Mouse (Mus musculus) intestine, postnatal 0 days (tissue): ENCODE measurements around the gene Cdk6. TPM values are rescaled to one million over a fixed set of nuclear protein-coding genes. Genes with fewer than 3 reads are reported as not detected.

Experiments
- ATAC-seq: fragments of 200-750 bp; cut with Nextera tagmentation; 2 replicates; pipeline ENCODE4 v1.8.0; 2017; ENCODE audit warnings: mild to moderate bottlenecking, moderate TSS enrichment, moderate library complexity
- H3K27ac ChIP-seq: fragments of 300-500 bp; sonication (generic); 2 replicates; pipeline ENCODE4 v1.5.1; 2014; ENCODE audit warnings: mild to moderate bottlenecking, low read depth, low read length, moderate library complexity
- H3K27me3 ChIP-seq: fragments of 300-500 bp; sonication (generic); replicated peaks from 2 replicates; pipeline ENCODE4 v1.6.1; 2014; ENCODE audit warnings: low read length, mixed read lengths; ENCODE audit not compliant: control insufficient read depth, insufficient read depth
- H3K36me3 ChIP-seq: fragments of 300-500 bp; sonication (generic); 2 replicates; pipeline ENCODE4 v1.6.1; 2014; ENCODE audit warnings: mild to moderate bottlenecking, moderate library complexity; ENCODE audit not compliant: control insufficient read depth, insufficient read depth
- H3K4me1 ChIP-seq: fragments of 300-500 bp; sonication (generic); replicated peaks from 2 replicates; pipeline ENCODE4 v1.6.1; 2014; ENCODE audit warnings: antibody characterized with exemption, low read length, mixed read lengths; ENCODE audit not compliant: control insufficient read depth, insufficient read depth
- H3K4me2 ChIP-seq: fragments of 300-500 bp; sonication (generic); replicated peaks from 2 replicates; pipeline ENCODE4 v1.6.1; 2014; ENCODE audit warnings: low read depth, mild to moderate bottlenecking, moderate library complexity
- H3K4me3 ChIP-seq: fragments of 300-500 bp; sonication (generic); 2 replicates; pipeline ENCODE4 v1.5.1; 2014; ENCODE audit warnings: low read depth, low read length
- H3K9ac ChIP-seq: fragments of 300-500 bp; sonication (generic); 2 replicates; pipeline ENCODE4 v1.6.1; 2014; ENCODE audit warnings: mild to moderate bottlenecking, low read depth, low read length
- H3K9me3 ChIP-seq: fragments of 300-500 bp; sonication (generic); 2 replicates; pipeline ENCODE4 v1.6.1; 2016; ENCODE audit warnings: mixed run types; ENCODE audit not compliant: control insufficient read depth
- CTCF ChIP-seq: sonication (generic); IDR thresholded peaks from 2 replicates; pipeline ENCODE4 v1.5.1; 2016; ENCODE audit warnings: low read depth, mild to moderate bottlenecking, control low read depth, antibody characterized with exemption, moderate library complexity
- WGBS: fragments of 180-500 bp; shearing (Covaris S2); extraction: QIAGEN DNeasy Blood & Tissue Kit; methylation state at CpG from one replicate; pipeline ENCODE4 v1.1.7; 2014; 5-methylcytosine and 5-hydroxymethylcytosine counted together
- polyA plus RNA-seq: library from polyadenylated mRNA; unstranded; fragments of >200 nt; fragmentation: Nextera tagmentation; extraction: Ambion mirVana; gene quantifications from 2 replicates; pipeline ENCODE4 v1.2.1, GENCODE M21; 2015

Cdk6 gene
- polyA plus RNA-seq, 1 experiment from 2014 or later: 13.2 TPM

DNA sequence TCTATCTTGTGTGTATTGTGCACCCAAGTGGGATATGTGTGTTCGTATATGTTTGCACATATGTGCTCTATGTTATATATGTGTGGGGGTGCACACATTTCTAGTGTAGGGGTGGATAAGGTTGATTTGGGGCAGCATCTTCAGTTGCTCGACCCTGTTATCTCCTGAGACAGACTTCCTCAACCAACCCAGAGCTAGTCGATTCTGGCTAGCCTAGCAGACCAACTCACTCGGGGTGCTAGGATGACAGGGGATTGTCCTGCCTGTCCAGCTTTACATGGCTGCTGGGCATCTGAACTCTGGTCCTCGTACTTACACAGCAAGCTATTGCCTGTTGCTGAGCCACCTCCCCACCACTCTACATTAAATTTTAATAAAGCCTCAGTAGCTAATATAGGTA, 13.0 kb downstream of the Cdk6 start:
- 87% methylated on average over 5 of the region's 5 CpGs for WGBS
- no peak for TF ChIP-seq CTCF
- H3K4me3 ChIP-seq: no peak overlapping the region
- no peak overlapping the region for H3K9ac ChIP-seq
- no peaks in the 10 kb centered on the region for H3K36me3 ChIP-seq
- H3K9me3 ChIP-seq: no peaks in the 10 kb centered on the region
- H3K27me3 ChIP-seq: no peaks in the 10 kb centered on the region
- ATAC-seq: no peak
- H3K27ac ChIP-seq: no peak overlapping the region
- no peak overlapping the region for H3K4me2 ChIP-seq
- no peaks in the 10 kb centered on the region for H3K4me1 ChIP-seq

- Histone ChIP-seq H3K27ac (no peak overlapping the region), H3K9me3 (no peaks in the 10 kb centered on the region), H3K9ac (no peak overlapping the region), H3K4me2 (no peak overlapping the region), H3K4me3 (no peak overlapping the region), H3K36me3 (no peaks in the 10 kb centered on the region), H3K27me3 (no peaks in the 10 kb centered on the region), H3K4me1 (no peaks in the 10 kb centered on the region)
- 86% methylated on average over 12 of the region's 12 CpGs for WGBS
- no peak for ATAC-seq
- TF ChIP-seq CTCF: no peak
Observed at GRCm38 (mm10) chr5:3355032-3355536, 13.8 kb downstream of the Cdk6 start.

DNA sequence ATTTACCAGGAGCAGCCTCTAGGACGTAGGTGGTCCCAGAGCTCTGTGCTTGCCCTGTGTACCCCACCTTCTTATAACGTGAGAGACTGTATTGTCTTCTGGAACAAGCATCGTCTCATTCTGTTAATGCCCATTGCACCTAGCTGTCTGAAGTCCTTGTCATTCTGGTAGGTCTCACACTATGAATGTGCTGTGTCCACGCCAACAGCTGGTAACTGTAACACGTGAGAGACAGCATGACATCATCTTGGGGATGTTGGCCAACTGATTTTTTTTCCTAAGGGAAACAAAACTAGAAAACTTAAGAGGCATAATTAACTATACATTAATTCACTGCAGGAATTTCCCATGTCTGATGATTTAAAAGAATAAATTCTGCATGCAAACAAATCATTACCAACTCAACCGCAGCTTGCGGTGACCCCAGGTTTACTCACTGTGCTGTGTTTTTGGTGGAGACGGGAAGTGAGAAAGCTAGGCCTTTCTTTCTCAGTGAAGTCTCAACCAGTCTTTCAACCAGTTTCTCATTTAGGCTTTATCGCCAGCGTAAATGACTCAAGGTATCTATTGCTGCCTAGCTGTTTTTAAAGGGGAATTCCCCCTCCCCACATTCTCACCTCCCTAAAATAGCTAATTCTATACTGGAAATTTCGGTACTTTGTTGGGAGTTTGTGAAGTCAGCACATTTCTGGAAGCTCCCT, 14.4 kb downstream of the Cdk6 start:
- H3K27ac ChIP-seq: no peak overlapping the region
- no peaks in the 10 kb centered on the region for H3K36me3 ChIP-seq
- H3K9ac ChIP-seq: no peak overlapping the region
- H3K4me1 ChIP-seq: no peaks in the 10 kb centered on the region
- WGBS: 74% methylated on average over 11 of the region's 11 CpGs
- no peak overlapping the region for H3K4me3 ChIP-seq
- TF ChIP-seq CTCF: no peak
- H3K4me2 ChIP-seq: no peak overlapping the region
- no peaks in the 10 kb centered on the region for H3K27me3 ChIP-seq
- ATAC-seq: no peak
- H3K9me3 ChIP-seq: no peaks in the 10 kb centered on the region

GRCm38 (mm10) chr5:3356261-3356778, 15.0 kb downstream of the Cdk6 start:
- no peak overlapping the region for H3K27ac ChIP-seq
- WGBS: 72% methylated on average over 10 of the region's 10 CpGs

GRCm38 (mm10) chr5:3357496-3357895, 16.2 kb downstream of the Cdk6 start:
- WGBS: 91% methylated on average over 6 of the region's 6 CpGs
- no peak for TF ChIP-seq CTCF
- H3K4me3 ChIP-seq: no peak overlapping the region
- H3K4me2 ChIP-seq: no peak overlapping the region
- H3K27ac ChIP-seq: no peak overlapping the region
- H3K36me3 ChIP-seq: no peaks in the 10 kb centered on the region
- no peak for ATAC-seq
- no peaks in the 10 kb centered on the region for H3K9me3 ChIP-seq
- H3K27me3 ChIP-seq: no peaks in the 10 kb centered on the region
- H3K4me1 ChIP-seq: no peaks in the 10 kb centered on the region
- H3K9ac ChIP-seq: no peak overlapping the region

More at GRCm38 (mm10) chr5:3356261-3356778, 15.0 kb downstream of the Cdk6 start:
- Histone ChIP-seq H3K9ac (no peak overlapping the region), H3K4me1 (no peaks in the 10 kb centered on the region), H3K27me3 (no peaks in the 10 kb centered on the region), H3K4me3 (no peak overlapping the region), H3K9me3 (no peaks in the 10 kb centered on the region), H3K36me3 (no peaks in the 10 kb centered on the region), H3K4me2 (no peak overlapping the region)
- no peak for TF ChIP-seq CTCF
- ATAC-seq: no peak

DNA sequence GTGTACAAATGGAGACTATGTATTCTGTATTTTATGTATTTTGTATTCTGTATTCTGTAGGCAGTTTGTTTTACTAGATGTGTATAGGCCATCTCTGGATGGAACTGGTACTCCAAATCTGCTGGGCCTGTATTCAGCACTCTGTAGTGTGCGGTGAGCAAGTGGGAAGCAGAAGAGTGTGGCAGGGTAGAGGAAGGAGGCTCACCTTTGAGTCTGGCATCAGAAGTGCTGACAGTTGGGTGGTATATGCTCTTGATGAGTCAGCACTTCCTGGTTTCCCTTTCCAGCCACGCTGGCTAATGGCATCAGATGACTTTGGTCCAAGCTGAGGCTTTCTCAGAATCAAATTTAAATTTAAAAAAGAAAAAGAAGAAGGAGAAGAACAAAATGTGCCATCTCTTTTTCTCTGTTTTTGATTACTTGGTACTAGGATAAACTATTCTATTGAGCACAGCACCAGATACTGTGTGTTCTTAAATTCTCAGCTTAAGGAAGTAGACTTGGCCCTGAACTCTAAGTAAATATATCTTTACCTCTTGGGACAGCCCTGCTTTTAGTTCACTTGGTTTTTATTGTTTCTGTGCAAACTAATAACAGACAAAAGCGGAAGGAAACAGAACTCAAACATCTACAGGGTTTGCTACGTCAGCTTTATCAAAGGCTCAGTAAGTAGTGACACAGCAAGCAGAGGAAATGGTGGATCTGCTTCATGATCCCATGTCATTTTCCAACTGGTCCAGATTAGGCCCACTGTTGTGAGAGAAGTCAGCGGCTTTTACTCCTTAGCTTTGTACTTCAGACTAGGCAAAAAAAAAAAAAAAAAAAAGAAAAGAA, 17.6 kb downstream of the Cdk6 start:
- ATAC-seq: peak; percentile 59
- H3K4me3 ChIP-seq: no peak overlapping the region
- H3K9ac ChIP-seq: no peak overlapping the region
- no peaks in the 10 kb centered on the region for H3K36me3 ChIP-seq
- TF ChIP-seq CTCF: no peak
- WGBS: 56% methylated on average over 5 of the region's 5 CpGs
- H3K4me1 ChIP-seq: peaks cover 3% of the 10 kb centered on the region; the same call in 1 of the 2 replicates
- no peaks in the 10 kb centered on the region for H3K9me3 ChIP-seq
- no peak overlapping the region; the same call in 1 of the 2 replicates for H3K27ac ChIP-seq
- no peaks in the 10 kb centered on the region for H3K27me3 ChIP-seq
- H3K4me2 ChIP-seq: peak overlapping the region; percentile 21; the same call in 1 of the 2 replicates
